Mouse (Mus musculus): ENCODE measurements around the gene Iqschfp. TPM values are rescaled to one million over a fixed set of nuclear protein-coding genes. Genes with fewer than 3 reads are reported as not detected.

Gene Iqschfp
- polyA plus RNA-seq, 1 experiment from 2014 or later = not detected

DNA sequence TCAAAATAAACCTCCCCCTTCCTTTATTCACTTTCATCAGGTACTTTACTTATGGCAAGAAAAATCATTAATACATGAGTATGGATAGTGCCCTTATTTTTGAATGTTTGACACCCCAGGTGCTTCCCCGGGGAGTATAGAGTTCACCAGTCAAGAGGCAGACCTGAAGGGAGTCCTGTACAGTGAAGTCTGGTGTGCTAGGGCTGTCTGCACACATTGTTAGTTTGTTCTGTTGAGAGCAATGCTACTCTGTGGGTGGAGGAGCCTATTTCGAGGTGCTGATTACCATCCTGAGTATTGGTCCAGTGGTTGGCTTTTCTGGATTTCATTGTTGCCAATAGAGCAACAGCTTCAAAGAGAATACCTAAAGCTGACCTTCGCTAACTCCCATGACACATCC is 26.1 kb downstream of the Iqschfp start:
- 89% methylated on average over 3 of the region's 3 CpGs for WGBS
- no peak overlapping the region for H3K27ac ChIP-seq
- no peaks in the 10 kb centered on the region for H3K9me3 ChIP-seq (replicated peaks)
- no peak overlapping the region for H3K4me3 ChIP-seq (replicated peaks)
- no peaks in the 10 kb centered on the region for H3K27me3 ChIP-seq
- H3K9ac ChIP-seq = no peak overlapping the region
- H3K36me3 ChIP-seq = no peaks in the 10 kb centered on the region
- no peak for ATAC-seq (replicated peaks; ENCODE audit: low FRiP score)
- no peak overlapping the region for H3K4me2 ChIP-seq
- no peaks in the 10 kb centered on the region for H3K4me1 ChIP-seq

DNA sequence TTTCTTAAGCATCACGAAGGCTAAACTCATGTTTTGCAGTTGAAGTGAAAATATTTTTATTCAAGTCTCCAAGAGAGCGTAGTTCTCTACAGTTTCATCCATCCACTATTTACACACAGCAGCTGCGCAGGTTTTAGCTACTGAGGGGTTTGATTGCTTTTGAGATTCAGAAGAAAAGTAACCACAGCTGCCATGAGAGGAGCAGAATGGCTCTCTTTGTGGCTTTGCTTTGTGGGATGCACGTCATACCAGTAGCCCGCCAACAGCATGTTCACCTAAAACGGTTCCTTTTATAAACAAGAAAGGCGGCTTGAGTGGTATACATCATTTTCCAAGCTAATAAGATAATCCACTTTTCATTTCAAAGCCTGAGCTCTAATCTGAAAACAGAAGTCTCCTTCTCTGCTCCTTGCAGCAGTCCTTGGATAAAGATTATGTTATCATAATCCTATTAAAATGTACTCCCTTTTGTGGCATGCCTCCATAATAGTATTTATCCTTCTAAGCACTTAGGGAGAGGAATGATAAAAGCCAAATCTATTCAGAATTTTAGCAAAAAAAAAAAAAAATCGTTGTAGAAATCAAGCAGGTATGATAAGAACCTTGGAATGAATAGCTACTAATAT is 26.7 kb downstream of the Iqschfp start:
- 80% methylated on average over 8 of the region's 8 CpGs for WGBS
- H3K36me3 ChIP-seq = no peaks in the 10 kb centered on the region
- H3K9me3 ChIP-seq (replicated peaks) = no peaks in the 10 kb centered on the region
- H3K9ac ChIP-seq = no peak overlapping the region
- no peaks in the 10 kb centered on the region for H3K27me3 ChIP-seq
- no peaks in the 10 kb centered on the region for H3K4me1 ChIP-seq
- H3K27ac ChIP-seq = no peak overlapping the region
- no peak for ATAC-seq (replicated peaks; ENCODE audit: low FRiP score)
- no peak overlapping the region for H3K4me3 ChIP-seq (replicated peaks)
- H3K4me2 ChIP-seq = no peak overlapping the region

GRCm38 (mm10) chr3:67923095-67923494 is 31.1 kb downstream of the Iqschfp start:
- H3K36me3 ChIP-seq = no peaks in the 10 kb centered on the region
- no peaks in the 10 kb centered on the region for H3K27me3 ChIP-seq
- no peaks in the 10 kb centered on the region for H3K4me1 ChIP-seq
- WGBS = 84% methylated on average over 4 of the region's 4 CpGs
- H3K9ac ChIP-seq = no peak overlapping the region
- no peak overlapping the region for H3K4me2 ChIP-seq
- no peak for ATAC-seq (replicated peaks; ENCODE audit: low FRiP score)
- no peak overlapping the region for H3K4me3 ChIP-seq (replicated peaks)
- no peaks in the 10 kb centered on the region for H3K9me3 ChIP-seq (replicated peaks)
- H3K27ac ChIP-seq = no peak overlapping the region

DNA sequence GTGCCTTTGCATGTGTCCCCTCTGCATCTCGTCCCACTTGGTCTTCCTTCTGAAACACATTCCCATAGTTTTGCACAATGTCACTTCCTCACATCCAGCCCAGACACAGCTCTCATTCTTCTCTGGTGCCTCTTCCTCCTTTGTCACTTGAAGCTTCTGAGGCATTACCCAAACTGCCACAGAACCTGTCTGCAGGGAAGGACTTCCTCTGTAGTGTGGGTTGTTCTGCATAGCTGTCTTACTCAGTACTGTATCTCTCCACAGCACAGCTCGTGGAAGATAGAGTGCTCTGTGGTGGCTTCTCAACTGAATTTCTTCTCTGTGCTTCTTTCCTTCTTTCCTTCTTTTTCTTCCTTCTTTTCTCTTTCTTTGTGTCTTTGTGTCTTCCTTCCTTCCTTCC is 33.4 kb downstream of the Iqschfp start:
- Histone ChIP-seq H3K4me1 (no peaks in the 10 kb centered on the region), H3K9me3 (replicated peaks) (no peaks in the 10 kb centered on the region), H3K27me3 (no peaks in the 10 kb centered on the region), H3K27ac (no peak overlapping the region), H3K36me3 (no peaks in the 10 kb centered on the region), H3K4me3 (replicated peaks) (no peak overlapping the region), H3K9ac (no peak overlapping the region), H3K4me2 (no peak overlapping the region)
- ATAC-seq (replicated peaks; ENCODE audit: low FRiP score) = no peak
- 82% methylated on average over 2 of the region's 2 CpGs for WGBS

GRCm38 (mm10) chr3:67930424-67931133 is 38.5 kb downstream of the Iqschfp start:
- Histone ChIP-seq H3K27me3 (no peaks in the 10 kb centered on the region), H3K4me1 (no peaks in the 10 kb centered on the region), H3K4me3 (replicated peaks) (no peak overlapping the region), H3K9ac (no peak overlapping the region), H3K36me3 (no peaks in the 10 kb centered on the region), H3K9me3 (replicated peaks) (no peaks in the 10 kb centered on the region), H3K27ac (no peak overlapping the region), H3K4me2 (no peak overlapping the region)
- 68% methylated on average over 10 of the region's 10 CpGs for WGBS
- ATAC-seq (replicated peaks; ENCODE audit: low FRiP score) = no peak

DNA sequence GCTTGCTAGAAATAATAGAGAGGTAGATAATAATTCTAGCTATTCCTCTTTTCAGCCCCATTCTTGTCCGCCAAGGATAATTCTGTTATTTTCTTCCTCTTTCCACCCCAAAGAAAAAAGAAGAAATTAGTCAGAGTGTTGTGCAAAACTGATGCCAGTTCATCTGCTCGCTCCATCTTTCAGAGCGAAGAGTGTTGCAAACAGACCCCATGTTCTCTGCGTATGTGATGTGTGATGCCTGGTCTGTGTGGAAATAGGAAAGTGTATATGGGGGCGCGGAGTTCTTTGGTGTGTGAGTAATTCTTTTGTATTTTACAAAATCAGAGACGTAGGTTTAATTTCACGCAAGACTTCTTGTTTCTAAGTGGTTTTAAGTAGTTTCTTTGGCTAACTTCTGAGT is 39.1 kb downstream of the Iqschfp start:
- 91% methylated on average over 8 of the region's 8 CpGs for WGBS
- Histone ChIP-seq H3K27me3 (no peaks in the 10 kb centered on the region), H3K9ac (no peak overlapping the region), H3K4me2 (no peak overlapping the region), H3K4me3 (replicated peaks) (no peak overlapping the region), H3K27ac (no peak overlapping the region), H3K36me3 (no peaks in the 10 kb centered on the region), H3K9me3 (replicated peaks) (no peaks in the 10 kb centered on the region), H3K4me1 (no peaks in the 10 kb centered on the region)
- no peak for ATAC-seq (replicated peaks; ENCODE audit: low FRiP score)

- 67% methylated on average over 3 of the region's 3 CpGs for WGBS
- Histone ChIP-seq H3K9me3 (replicated peaks) (no peaks in the 10 kb centered on the region), H3K27me3 (no peaks in the 10 kb centered on the region), H3K27ac (no peak overlapping the region), H3K4me3 (replicated peaks) (no peak overlapping the region), H3K9ac (no peak overlapping the region), H3K4me1 (no peaks in the 10 kb centered on the region), H3K4me2 (no peak overlapping the region), H3K36me3 (no peaks in the 10 kb centered on the region)
- ATAC-seq (replicated peaks; ENCODE audit: low FRiP score) = no peak
Observed at GRCm38 (mm10) chr3:67931914-67932313, 39.9 kb downstream of the Iqschfp start.

DNA sequence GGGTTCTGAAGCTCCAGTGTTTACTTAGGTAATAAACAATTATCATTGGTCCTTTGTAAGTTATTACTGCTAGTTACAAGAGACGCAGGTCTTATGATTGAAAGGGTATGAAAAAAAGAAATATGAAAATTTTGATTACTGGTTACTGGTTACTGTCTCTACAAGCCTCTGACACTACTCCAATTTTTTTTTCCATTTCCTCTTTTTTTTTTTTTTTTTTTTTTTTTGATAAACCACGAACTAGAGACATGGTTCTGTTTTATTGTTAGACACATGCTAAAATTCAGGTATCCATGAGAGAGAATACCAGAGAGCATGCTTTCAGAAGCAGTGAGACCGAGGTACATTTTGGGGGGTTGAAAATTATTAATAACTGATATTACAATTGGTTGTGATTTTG is 43.8 kb downstream of the Iqschfp start:
- Histone ChIP-seq H3K27me3 (no peaks in the 10 kb centered on the region), H3K36me3 (no peaks in the 10 kb centered on the region), H3K9me3 (replicated peaks) (no peaks in the 10 kb centered on the region), H3K4me2 (no peak overlapping the region), H3K27ac (no peak overlapping the region), H3K4me3 (replicated peaks) (no peak overlapping the region), H3K4me1 (no peaks in the 10 kb centered on the region), H3K9ac (no peak overlapping the region)
- WGBS = 84% methylated on average over 3 of the region's 3 CpGs
- no peak for ATAC-seq (replicated peaks; ENCODE audit: low FRiP score)

- no peak for ATAC-seq (replicated peaks; ENCODE audit: low FRiP score)
- Histone ChIP-seq H3K4me2 (no peak overlapping the region), H3K9me3 (replicated peaks) (no peaks in the 10 kb centered on the region), H3K36me3 (no peaks in the 10 kb centered on the region), H3K27me3 (no peaks in the 10 kb centered on the region), H3K4me3 (replicated peaks) (no peak overlapping the region), H3K27ac (no peak overlapping the region), H3K9ac (no peak overlapping the region), H3K4me1 (no peaks in the 10 kb centered on the region)
- 69% methylated on average over 2 of the region's 2 CpGs for WGBS
Observed at GRCm38 (mm10) chr3:67947000-67947399, 55.0 kb downstream of the Iqschfp start.

DNA sequence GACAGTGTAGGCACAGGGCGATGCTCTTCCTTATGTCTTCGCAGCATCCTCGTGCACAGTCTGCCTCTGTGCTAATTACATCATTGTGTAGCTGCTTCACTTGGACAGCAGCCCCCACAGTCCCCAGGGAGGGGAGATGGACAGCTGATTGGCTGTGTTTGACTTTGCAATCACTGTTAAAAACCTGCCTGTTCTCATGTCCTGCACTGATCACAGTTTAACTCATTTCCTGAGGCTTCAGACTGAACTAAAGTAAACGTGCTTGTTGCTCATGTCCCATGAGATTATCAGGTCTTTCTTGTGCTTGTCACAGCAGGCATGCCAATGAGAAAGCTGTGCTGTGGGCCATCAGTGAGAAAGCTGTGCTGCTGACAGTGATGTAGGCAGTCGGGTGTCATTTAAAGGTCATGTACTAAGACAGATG is 60.5 kb downstream of the Iqschfp start:
- Histone ChIP-seq H3K4me3 (replicated peaks) (no peak overlapping the region), H3K9me3 (replicated peaks) (no peaks in the 10 kb centered on the region), H3K4me1 (0 out of 2 replicates have a peak, but pooled peaks cover 4% of the 10 kb centered on the region), H3K4me2 (no peak overlapping the region), H3K36me3 (no peaks in the 10 kb centered on the region), H3K9ac (no peak overlapping the region), H3K27me3 (no peaks in the 10 kb centered on the region), H3K27ac (no peak overlapping the region)
- WGBS = 61% methylated on average over 5 of the region's 5 CpGs
- ATAC-seq (replicated peaks; ENCODE audit: low FRiP score) = no peak

GRCm38 (mm10) chr3:67954459-67955065 is 62.5 kb downstream of the Iqschfp start:
- H3K27ac ChIP-seq = no peak overlapping the region
- ATAC-seq (replicated peaks; ENCODE audit: low FRiP score) = no peak
- H3K4me1 ChIP-seq = 0 out of 2 replicates have a peak, but pooled peaks cover 4% of the 10 kb centered on the region
- H3K9ac ChIP-seq = no peak overlapping the region
- no peak overlapping the region for H3K4me3 ChIP-seq (replicated peaks)
- H3K9me3 ChIP-seq (replicated peaks) = no peaks in the 10 kb centered on the region
- 48% methylated on average over 5 of the region's 5 CpGs for WGBS
- H3K4me2 ChIP-seq = no peak overlapping the region
- H3K36me3 ChIP-seq = no peaks in the 10 kb centered on the region
- no peaks in the 10 kb centered on the region for H3K27me3 ChIP-seq

GRCm38 (mm10) chr3:67959672-67960071 is 67.6 kb downstream of the Iqschfp start:
- H3K27ac ChIP-seq = no peak overlapping the region
- H3K4me1 ChIP-seq = 0 out of 2 replicates have a peak, but pooled peaks cover under 1% of the 10 kb centered on the region
- H3K4me2 ChIP-seq = no peak overlapping the region
- H3K9me3 ChIP-seq (replicated peaks) = no peaks in the 10 kb centered on the region
- H3K9ac ChIP-seq = no peak overlapping the region
- 77% methylated on average over 7 of the region's 7 CpGs for WGBS
- no peak overlapping the region for H3K4me3 ChIP-seq (replicated peaks)
- H3K36me3 ChIP-seq = no peaks in the 10 kb centered on the region
- H3K27me3 ChIP-seq = no peaks in the 10 kb centered on the region
- no peak for ATAC-seq (replicated peaks; ENCODE audit: low FRiP score)

Data from kidney, embryonic 15.5 days (tissue).